Mouse (Mus musculus): ENCODE measurements around the gene Kctd7. TPM values are rescaled to one million over a fixed set of nuclear protein-coding genes. Genes with fewer than 3 reads are reported as not detected.
A peak's percentile ranks its signal among the peaks of the same experiment; 100 is the strongest.

The Kctd7 gene
- polyA plus RNA-seq (2014; fragmentation: Nextera tagmentation; extraction: Ambion mirVana) = 5.3 and 7.0 TPM in 2 replicates

DNA sequence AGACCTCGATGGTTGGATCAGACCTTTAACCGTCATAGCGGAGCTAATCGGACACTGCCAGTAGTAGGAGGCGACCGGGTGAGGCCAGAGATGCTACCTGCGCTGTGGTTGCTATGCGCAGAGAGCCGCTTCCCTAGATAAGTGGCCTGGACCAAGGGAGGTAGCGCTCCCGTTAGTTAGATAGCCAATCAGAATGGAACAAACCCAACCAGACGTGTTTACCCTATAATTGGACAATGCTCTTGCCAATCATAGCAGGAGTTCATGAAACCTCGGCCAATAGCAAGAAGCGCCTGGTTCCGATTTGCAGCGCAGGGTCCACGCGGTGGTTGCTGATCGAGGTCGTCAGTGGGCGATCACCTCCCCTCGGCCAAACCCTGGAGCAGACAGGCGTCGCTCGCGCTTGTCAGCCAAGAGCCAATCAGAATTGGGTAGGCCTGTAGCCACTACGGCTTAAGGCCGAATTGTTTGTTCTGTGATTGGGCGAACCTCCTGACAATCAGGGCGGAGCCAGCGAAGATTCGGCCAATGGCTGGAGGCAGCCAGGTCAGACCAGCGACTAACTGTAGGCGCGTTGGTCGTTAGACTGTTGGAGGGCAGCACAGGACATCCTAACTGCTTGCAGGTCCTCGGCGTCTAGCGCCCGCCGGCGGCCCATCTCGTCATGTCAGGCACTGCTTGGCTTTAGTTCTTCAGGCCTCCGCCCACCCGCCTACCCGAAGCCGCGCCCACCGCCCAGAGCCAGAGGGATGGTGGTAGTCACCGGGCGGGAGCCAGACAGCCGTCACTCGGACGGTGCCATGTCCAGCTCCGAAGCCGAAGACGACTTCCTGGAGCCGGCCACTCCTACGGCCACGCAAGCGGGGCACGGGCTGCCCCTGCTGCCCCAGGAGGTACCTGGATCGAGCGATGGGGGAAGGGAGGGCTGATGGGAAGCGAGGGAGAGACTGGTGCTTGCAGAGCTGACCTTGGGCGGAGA, at the start of gene Kctd7:
Gene Kctd7, plus strand, starts transcription at position 528 of the 979 bp plus-strand sequence.
- Histone ChIP-seq H3K4me1 (ENCODE audit: control insufficient read depth, insufficient read depth, low read length) (peaks cover 7% of the 10 kb centered on the region), H3K9me3 (ENCODE audit: control insufficient read depth, low read length) (no peaks in the 10 kb centered on the region), H3K4me2 (peak within 1 kb of the TSS; percentile 90), H3K27ac (ENCODE audit: low read depth, low read length) (peak within 1 kb of the TSS; percentile 78), H3K9ac (ENCODE audit: low read length) (peak within 1 kb of the TSS; percentile 73), H3K27me3 (ENCODE audit: control insufficient read depth, insufficient read depth, low read length) (no peaks in the 10 kb centered on the region), H3K36me3 (ENCODE audit: control insufficient read depth, insufficient read depth, low read length) (no peaks in the 10 kb centered on the region), H3K4me3 (ENCODE audit: low read depth, low read length) (peak within 1 kb of the TSS; percentile 59)
- DNase-seq (ENCODE audit: low spot score, missing footprints) (peak; percentile 98), ATAC-seq (ENCODE audit: low FRiP score) (peak; percentile 98)
- under 1% methylated on average over 66 of the region's 66 CpGs for WGBS

DNA sequence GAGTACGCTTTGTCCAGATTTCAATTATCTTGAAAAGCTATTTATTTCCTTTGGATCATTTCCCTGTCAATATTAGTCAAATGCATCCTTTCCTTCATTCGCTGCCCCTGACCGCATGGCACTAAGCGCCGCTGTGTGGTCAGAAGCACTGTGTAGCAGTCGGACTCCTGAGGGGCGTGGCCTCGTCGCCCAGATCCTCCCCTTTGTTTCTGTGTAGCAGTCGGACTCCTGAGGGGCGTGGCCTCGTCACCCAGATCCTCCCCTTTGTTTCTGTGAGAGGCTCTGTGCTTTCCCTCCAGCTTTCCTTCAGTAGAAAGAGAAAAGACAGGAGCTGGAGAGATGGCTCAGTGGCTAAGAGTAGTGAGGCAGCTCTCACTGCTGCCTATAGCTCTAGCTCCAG, 47.9 kb upstream of the Kctd7 start:
- DNase-seq (ENCODE audit: low spot score, missing footprints) (no peak), ATAC-seq (ENCODE audit: low FRiP score) (peak; percentile 70; the same call in 1 of the 2 replicates)
- Histone ChIP-seq H3K9me3 (ENCODE audit: control insufficient read depth, low read length) (no peaks in the 10 kb centered on the region), H3K36me3 (ENCODE audit: control insufficient read depth, insufficient read depth, low read length) (peaks cover 2% of the 10 kb centered on the region), H3K27ac (ENCODE audit: low read depth, low read length) (no peak overlapping the region), H3K4me1 (ENCODE audit: control insufficient read depth, insufficient read depth, low read length) (no peaks in the 10 kb centered on the region), H3K4me3 (ENCODE audit: low read depth, low read length) (no peak overlapping the region), H3K9ac (ENCODE audit: low read length) (no peak overlapping the region), H3K27me3 (ENCODE audit: control insufficient read depth, insufficient read depth, low read length) (no peaks in the 10 kb centered on the region), H3K4me2 (no peak overlapping the region)
- WGBS = 57% methylated on average over 12 of the region's 12 CpGs

DNA sequence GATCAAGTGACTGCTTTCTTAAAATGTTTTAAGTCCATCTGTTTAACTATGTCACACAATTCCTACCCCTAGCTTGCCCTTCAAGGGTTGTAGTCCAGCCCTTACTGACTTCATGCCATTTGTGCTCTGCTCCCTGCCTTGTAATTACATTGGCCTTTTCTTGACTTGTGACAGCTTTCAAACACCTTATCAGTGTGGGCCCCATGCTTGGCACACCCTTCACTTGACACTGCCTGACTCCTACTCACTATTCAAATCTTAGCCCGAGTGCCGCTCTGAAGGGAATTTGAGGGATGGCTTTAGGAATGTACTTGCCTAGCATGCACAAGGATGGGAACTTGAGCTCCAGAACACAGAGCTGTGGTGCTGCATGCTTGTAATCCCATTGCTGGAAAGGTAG, 46.8 kb upstream of the Kctd7 start:
- Histone ChIP-seq H3K27ac (ENCODE audit: low read depth, low read length) (no peak overlapping the region), H3K9me3 (ENCODE audit: control insufficient read depth, low read length) (no peaks in the 10 kb centered on the region), H3K4me1 (ENCODE audit: control insufficient read depth, insufficient read depth, low read length) (no peaks in the 10 kb centered on the region), H3K9ac (ENCODE audit: low read length) (no peak overlapping the region), H3K4me2 (no peak overlapping the region), H3K27me3 (ENCODE audit: control insufficient read depth, insufficient read depth, low read length) (no peaks in the 10 kb centered on the region), H3K36me3 (ENCODE audit: control insufficient read depth, insufficient read depth, low read length) (peaks cover 6% of the 10 kb centered on the region), H3K4me3 (ENCODE audit: low read depth, low read length) (no peak overlapping the region)
- DNase-seq (ENCODE audit: low spot score, missing footprints) = no peak
- ATAC-seq (ENCODE audit: low FRiP score) = no peak
- 87% methylated on average over 2 of the region's 2 CpGs for whole genome bisulfite sequencing

DNA sequence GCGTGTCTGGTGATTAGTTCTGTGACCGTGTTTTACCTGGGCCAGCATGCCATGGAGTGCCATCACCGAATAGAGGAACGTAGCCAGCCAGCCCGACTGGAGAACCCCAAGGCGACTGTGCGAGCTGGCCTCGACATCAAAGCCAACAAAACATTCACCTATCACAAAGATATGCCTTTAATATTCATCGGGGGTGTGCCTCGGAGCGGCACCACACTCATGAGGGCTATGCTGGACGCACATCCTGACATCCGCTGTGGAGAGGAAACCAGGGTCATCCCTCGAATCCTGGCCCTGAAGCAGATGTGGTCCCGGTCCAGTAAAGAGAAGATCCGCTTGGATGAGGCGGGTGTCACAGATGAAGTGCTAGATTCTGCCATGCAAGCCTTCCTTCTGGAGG, 42.9 kb upstream of the Kctd7 start:
- Histone ChIP-seq H3K36me3 (ENCODE audit: control insufficient read depth, insufficient read depth, low read length) (peaks cover 6% of the 10 kb centered on the region), H3K4me2 (no peak overlapping the region), H3K4me1 (ENCODE audit: control insufficient read depth, insufficient read depth, low read length) (no peaks in the 10 kb centered on the region), H3K9ac (ENCODE audit: low read length) (no peak overlapping the region), H3K4me3 (ENCODE audit: low read depth, low read length) (no peak overlapping the region), H3K27me3 (ENCODE audit: control insufficient read depth, insufficient read depth, low read length) (no peaks in the 10 kb centered on the region), H3K27ac (ENCODE audit: low read depth, low read length) (no peak overlapping the region), H3K9me3 (ENCODE audit: control insufficient read depth, low read length) (no peaks in the 10 kb centered on the region)
- DNase-seq (ENCODE audit: low spot score, missing footprints) (no peak), ATAC-seq (ENCODE audit: low FRiP score) (no peak)
- WGBS = 94% methylated on average over 17 of the region's 17 CpGs

GRCm38 (mm10) chr5:130109348-130109747, 35.3 kb upstream of the Kctd7 start:
- no peaks in the 10 kb centered on the region for H3K4me1 ChIP-seq (ENCODE audit: control insufficient read depth, insufficient read depth, low read length)
- 97% methylated on average over 3 of the region's 3 CpGs for WGBS
- H3K4me3 ChIP-seq (ENCODE audit: low read depth, low read length) = no peak overlapping the region
- H3K9ac ChIP-seq (ENCODE audit: low read length) = no peak overlapping the region
- no peaks in the 10 kb centered on the region for H3K27me3 ChIP-seq (ENCODE audit: control insufficient read depth, insufficient read depth, low read length)
- H3K27ac ChIP-seq (ENCODE audit: low read depth, low read length) = no peak overlapping the region
- H3K4me2 ChIP-seq = no peak overlapping the region
- no peak for DNase-seq (ENCODE audit: low spot score, missing footprints)
- ATAC-seq (ENCODE audit: low FRiP score) = no peak
- no peaks in the 10 kb centered on the region for H3K36me3 ChIP-seq (ENCODE audit: control insufficient read depth, insufficient read depth, low read length)
- no peaks in the 10 kb centered on the region for H3K9me3 ChIP-seq (ENCODE audit: control insufficient read depth, low read length)

- no peaks in the 10 kb centered on the region for H3K4me1 ChIP-seq (ENCODE audit: control insufficient read depth, insufficient read depth, low read length)
- no peaks in the 10 kb centered on the region for H3K27me3 ChIP-seq (ENCODE audit: control insufficient read depth, insufficient read depth, low read length)
- no peak overlapping the region for H3K4me3 ChIP-seq (ENCODE audit: low read depth, low read length)
- H3K4me2 ChIP-seq = no peak overlapping the region
- DNase-seq (ENCODE audit: low spot score, missing footprints) (no peak), ATAC-seq (ENCODE audit: low FRiP score) (no peak)
- WGBS = 86% methylated on average over 12 of the region's 12 CpGs
- H3K9me3 ChIP-seq (ENCODE audit: control insufficient read depth, low read length) = no peaks in the 10 kb centered on the region
- H3K9ac ChIP-seq (ENCODE audit: low read length) = no peak overlapping the region
- no peak overlapping the region for H3K27ac ChIP-seq (ENCODE audit: low read depth, low read length)
- H3K36me3 ChIP-seq (ENCODE audit: control insufficient read depth, insufficient read depth, low read length) = no peaks in the 10 kb centered on the region
Observed at GRCm38 (mm10) chr5:130110632-130111464, 33.8 kb upstream of the Kctd7 start.

- no peak overlapping the region for H3K9ac ChIP-seq (ENCODE audit: low read length)
- no peak overlapping the region for H3K27ac ChIP-seq (ENCODE audit: low read depth, low read length)
- H3K9me3 ChIP-seq (ENCODE audit: control insufficient read depth, low read length) = no peaks in the 10 kb centered on the region
- no peaks in the 10 kb centered on the region for H3K27me3 ChIP-seq (ENCODE audit: control insufficient read depth, insufficient read depth, low read length)
- no peaks in the 10 kb centered on the region for H3K4me1 ChIP-seq (ENCODE audit: control insufficient read depth, insufficient read depth, low read length)
- no peak overlapping the region for H3K4me2 ChIP-seq
- no peak overlapping the region for H3K4me3 ChIP-seq (ENCODE audit: low read depth, low read length)
- no peak for DNase-seq (ENCODE audit: low spot score, missing footprints)
- H3K36me3 ChIP-seq (ENCODE audit: control insufficient read depth, insufficient read depth, low read length) = no peaks in the 10 kb centered on the region
- ATAC-seq (ENCODE audit: low FRiP score) = no peak
Observed at GRCm38 (mm10) chr5:130112653-130113052, 32.0 kb upstream of the Kctd7 start.

DNA sequence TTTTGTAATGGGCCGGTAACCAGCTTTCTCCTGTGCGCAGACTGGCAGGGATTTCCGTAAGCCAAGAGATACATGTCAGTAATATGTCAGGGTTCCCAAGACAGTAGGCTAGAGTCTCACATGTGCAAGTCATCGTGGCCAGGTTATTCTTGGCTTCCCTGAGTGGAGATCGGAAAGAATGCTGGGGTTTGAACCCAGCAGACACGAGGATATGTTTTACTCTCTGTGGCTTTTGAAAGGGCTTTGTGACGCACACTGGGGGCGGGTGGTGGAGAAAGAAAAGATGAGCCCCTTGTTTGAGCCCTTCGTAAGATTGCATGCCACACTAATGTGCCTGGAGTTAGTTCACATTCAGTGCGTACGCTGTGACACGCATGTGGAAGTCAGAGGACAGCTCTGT, 28.5 kb upstream of the Kctd7 start:
- WGBS = 90% methylated on average over 12 of the region's 12 CpGs
- H3K27me3 ChIP-seq (ENCODE audit: control insufficient read depth, insufficient read depth, low read length) = no peaks in the 10 kb centered on the region
- DNase-seq (ENCODE audit: low spot score, missing footprints) = no peak
- no peaks in the 10 kb centered on the region for H3K36me3 ChIP-seq (ENCODE audit: control insufficient read depth, insufficient read depth, low read length)
- no peaks in the 10 kb centered on the region for H3K4me1 ChIP-seq (ENCODE audit: control insufficient read depth, insufficient read depth, low read length)
- H3K9ac ChIP-seq (ENCODE audit: low read length) = no peak overlapping the region
- H3K9me3 ChIP-seq (ENCODE audit: control insufficient read depth, low read length) = no peaks in the 10 kb centered on the region
- H3K4me2 ChIP-seq = no peak overlapping the region
- ATAC-seq (ENCODE audit: low FRiP score) = no peak
- no peak overlapping the region for H3K4me3 ChIP-seq (ENCODE audit: low read depth, low read length)
- H3K27ac ChIP-seq (ENCODE audit: low read depth, low read length) = no peak overlapping the region

- no peak for ATAC-seq (ENCODE audit: low FRiP score)
- H3K27me3 ChIP-seq (ENCODE audit: control insufficient read depth, insufficient read depth, low read length) = no peaks in the 10 kb centered on the region
- WGBS = 92% methylated on average over 7 of the region's 7 CpGs
- H3K4me2 ChIP-seq = no peak overlapping the region
- H3K9me3 ChIP-seq (ENCODE audit: control insufficient read depth, low read length) = no peaks in the 10 kb centered on the region
- no peak overlapping the region for H3K4me3 ChIP-seq (ENCODE audit: low read depth, low read length)
- no peak for DNase-seq (ENCODE audit: low spot score, missing footprints)
- H3K36me3 ChIP-seq (ENCODE audit: control insufficient read depth, insufficient read depth, low read length) = no peaks in the 10 kb centered on the region
- H3K9ac ChIP-seq (ENCODE audit: low read length) = no peak overlapping the region
- no peak overlapping the region for H3K27ac ChIP-seq (ENCODE audit: low read depth, low read length)
- H3K4me1 ChIP-seq (ENCODE audit: control insufficient read depth, insufficient read depth, low read length) = no peaks in the 10 kb centered on the region
Observed at GRCm38 (mm10) chr5:130116857-130117256, 27.8 kb upstream of the Kctd7 start.
